Mouse (Mus musculus): ENCODE measurements at regions not wholly inside any gene's neighbourhood (a gene's known extent, or its start where the extent isn't known, plus 50 kb on each side); places are given as distances from the start of the nearest gene placed in this dataset.

DNA sequence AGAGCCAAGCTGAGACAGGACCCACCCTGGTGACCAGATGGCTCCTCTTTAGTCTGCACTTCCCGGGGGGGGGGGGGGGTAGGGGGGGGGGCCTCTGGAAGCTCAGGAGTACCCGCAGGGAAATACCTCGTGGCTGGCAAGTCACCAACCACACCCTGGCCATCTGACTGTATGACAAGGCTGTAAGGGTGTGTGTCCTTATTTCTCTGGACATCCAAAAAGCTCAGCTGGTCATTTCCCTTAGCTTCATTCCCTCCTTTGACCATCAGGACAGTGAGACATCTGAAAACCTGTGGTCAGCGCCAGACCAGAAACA lies 329.9 kb upstream of the Jarid2 start:
- TF ChIP-seq CTCF (IDR thresholded peaks at IDR 0.05; ENCODE audit: low read depth) (no peak), EP300 (optimal IDR thresholded peaks at IDR 0.05) (no peak)

Measured in stomach, postnatal 0 days (tissue).